Mouse (Mus musculus) urinary bladder, postnatal 4 days (tissue): ENCODE measurements around the gene Lactb.
A peak's percentile ranks its signal among the peaks of the same experiment; 100 is the strongest.

ENCODE experiments used
- DNase-seq, 2 experiments: peaks; one replicate each; pipeline ENCODE4 v3.0.0; 2021 to 2022; ENCODE audit warnings: low spot score in 2 of 2

Lactb gene

GRCm38 (mm10) chr9:66975239-66975645 is at the start of gene Lactb:
Lactb (minus strand) TSS chr9:66975484.
- DNase-seq, result peak; percentile 90 to 94

GRCm38 (mm10) chr9:67023371-67023770 is 48.1 kb upstream of the Lactb start:
- no peak for DNase-seq

- DNase-seq, result no peak
Measured at GRCm38 (mm10) chr9:67020063-67020462, 44.8 kb upstream of the Lactb start.

- DNase-seq, result no peak
Measured at GRCm38 (mm10) chr9:67013501-67013900, 38.2 kb upstream of the Lactb start.

- peak in 1 of 2 experiments; percentile 72 for DNase-seq
Measured at GRCm38 (mm10) chr9:67012470-67012869, 37.2 kb upstream of the Lactb start.

GRCm38 (mm10) chr9:67011483-67011882 is 36.2 kb upstream of the Lactb start:
- DNase-seq, result no peak

- no peak for DNase-seq
Measured at GRCm38 (mm10) chr9:67008781-67009180, 33.5 kb upstream of the Lactb start.

- DNase-seq, result no peak
Measured at GRCm38 (mm10) chr9:67006376-67006775, 31.1 kb upstream of the Lactb start.

- DNase-seq, result no peak
Measured at GRCm38 (mm10) chr9:67005161-67005742, 30.0 kb upstream of the Lactb start.

- no peak for DNase-seq
Measured at GRCm38 (mm10) chr9:67003656-67004055, 28.4 kb upstream of the Lactb start.

- no peak for DNase-seq
Measured at GRCm38 (mm10) chr9:67003156-67003555, 27.9 kb upstream of the Lactb start.

GRCm38 (mm10) chr9:67001506-67001905 is 26.2 kb upstream of the Lactb start:
- DNase-seq, result no peak

- DNase-seq, result peak; percentile 65 to 79
Measured at GRCm38 (mm10) chr9:67001050-67001449, 25.8 kb upstream of the Lactb start.

- no peak for DNase-seq
Measured at GRCm38 (mm10) chr9:66999698-67000097, 24.4 kb upstream of the Lactb start.

GRCm38 (mm10) chr9:66991750-66992410 is 16.6 kb upstream of the Lactb start:
- no peak for DNase-seq

- no peak for DNase-seq
Measured at GRCm38 (mm10) chr9:66991021-66991749, 15.9 kb upstream of the Lactb start.

GRCm38 (mm10) chr9:66990046-66990445 is 14.8 kb upstream of the Lactb start:
- no peak for DNase-seq

GRCm38 (mm10) chr9:66989581-66989980 is 14.3 kb upstream of the Lactb start:
- DNase-seq, result no peak

- peak; percentile 54 to 69 for DNase-seq
Measured at GRCm38 (mm10) chr9:66988888-66989414, 13.7 kb upstream of the Lactb start.

GRCm38 (mm10) chr9:66988198-66988887 is 13.1 kb upstream of the Lactb start:
- no peak for DNase-seq

- DNase-seq, result no peak
Measured at GRCm38 (mm10) chr9:66985377-66985776, 10.1 kb upstream of the Lactb start.

- no peak for DNase-seq
Measured at GRCm38 (mm10) chr9:66982085-66982484, 6.8 kb upstream of the Lactb start.
